Mouse (Mus musculus): ENCODE data around the gene Mpp3.

The Mpp3 gene

DNA sequence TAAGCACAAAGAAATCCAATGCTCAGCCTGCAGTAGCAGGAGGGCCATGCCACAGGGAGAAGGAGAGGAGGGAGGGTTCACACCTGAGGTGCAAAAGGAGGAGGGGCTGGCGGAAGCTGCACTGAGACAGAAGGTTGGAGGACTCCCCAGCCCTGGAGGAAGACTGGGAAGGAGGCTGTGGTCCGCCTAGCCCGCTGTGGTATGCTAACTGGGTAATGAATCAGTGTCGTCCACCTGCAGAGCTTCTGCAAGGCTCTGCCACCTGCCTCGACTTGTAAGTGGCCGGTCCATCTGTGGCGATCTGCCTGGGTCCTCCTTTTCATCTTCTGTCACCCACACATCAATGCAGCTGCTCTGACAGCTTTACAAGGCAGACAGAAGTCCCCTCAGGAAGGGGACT lies 60.0 kb downstream of the Mpp3 start:
- in situ Hi-C loops (cut with MboI; ENCODE audit: low pct_unique_long_range_greater_than_20kb in 1 of 2, low sequenced_read_pairs in 2 of 2, unreplicated experiment in 1 of 2), result loop anchor here (5.0 kb wide), 1 partner anchor 46 kb away; no protein-coding TSS in a partner anchor

DNA sequence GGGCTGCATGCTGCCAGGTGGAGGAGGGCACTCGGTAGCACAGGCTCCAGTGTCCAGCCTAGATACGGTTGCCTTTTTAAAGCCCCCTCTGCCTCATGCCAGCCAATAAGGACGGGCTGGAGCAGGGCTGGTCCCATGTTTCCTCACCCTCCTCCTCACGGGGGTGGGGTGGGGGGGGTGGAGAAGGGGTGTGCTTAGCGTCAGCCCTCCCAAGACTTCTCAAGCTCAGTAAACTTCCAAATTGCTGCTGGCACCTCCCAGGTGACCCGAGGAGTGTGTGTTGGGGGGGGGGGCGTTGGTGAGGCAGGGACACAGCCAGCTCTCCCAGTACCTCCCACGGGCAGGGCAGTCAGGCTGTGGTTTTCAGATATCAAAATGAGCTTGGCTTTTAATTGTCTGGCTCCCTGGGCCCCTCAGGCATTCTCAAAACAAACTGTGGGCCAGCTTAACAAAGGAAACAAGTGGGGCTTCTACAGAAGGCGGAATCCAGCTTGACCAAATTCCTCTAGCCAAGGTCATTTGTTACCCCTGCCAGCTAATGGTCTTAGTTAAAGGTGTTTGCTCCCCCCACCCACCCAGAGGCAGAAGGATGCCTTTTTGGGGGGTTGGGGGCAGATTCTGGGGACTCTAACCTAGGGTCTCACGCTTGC lies 61.2 kb downstream of the Mpp3 start, which contains the start of gene Sost:
TSS of gene Sost (minus strand) at position 51 of the 650 bp plus-strand sequence.
- in situ Hi-C loops (cut with MboI; ENCODE audit: low pct_unique_long_range_greater_than_20kb in 1 of 2, low sequenced_read_pairs in 2 of 2, unreplicated experiment in 1 of 2), result loop anchor here (5.0 kb wide), 1 partner anchor 45 kb away; no protein-coding TSS in a partner anchor

DNA sequence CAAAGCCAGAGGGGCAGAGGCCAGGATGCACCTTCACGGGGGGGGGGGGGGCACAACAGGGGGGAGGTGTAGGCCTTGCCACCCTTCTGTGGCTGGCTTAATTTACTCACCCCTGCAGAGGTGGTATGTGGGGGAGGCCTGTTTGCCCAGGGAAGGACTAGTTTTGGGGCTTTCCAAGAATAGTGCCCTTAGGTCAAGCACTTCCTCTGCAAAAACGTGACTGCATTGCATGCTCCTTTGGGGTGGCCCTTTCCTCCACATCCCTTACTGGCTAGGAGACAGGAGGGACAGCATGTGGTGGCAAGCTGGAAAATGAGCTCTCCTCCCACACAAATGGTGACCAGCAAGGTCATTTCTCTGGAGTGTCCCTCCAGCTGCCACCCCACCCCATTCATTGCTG lies 62.7 kb downstream of the Mpp3 start:
- in situ Hi-C loops (cut with MboI; ENCODE audit: low pct_unique_long_range_greater_than_20kb in 1 of 2, low sequenced_read_pairs in 2 of 2, unreplicated experiment in 1 of 2), result loop anchor here (5.0 kb wide), 1 partner anchor 43 kb away; no protein-coding TSS in a partner anchor

GRCm38 (mm10) chr11:101964647-101965046 lies 63.6 kb downstream of the Mpp3 start:
- in situ Hi-C loops (cut with MboI; ENCODE audit: low pct_unique_long_range_greater_than_20kb in 1 of 2, low sequenced_read_pairs in 2 of 2, unreplicated experiment in 1 of 2), result loop anchor here (5.0 kb wide), 1 partner anchor 42 kb away; no protein-coding TSS in a partner anchor

DNA sequence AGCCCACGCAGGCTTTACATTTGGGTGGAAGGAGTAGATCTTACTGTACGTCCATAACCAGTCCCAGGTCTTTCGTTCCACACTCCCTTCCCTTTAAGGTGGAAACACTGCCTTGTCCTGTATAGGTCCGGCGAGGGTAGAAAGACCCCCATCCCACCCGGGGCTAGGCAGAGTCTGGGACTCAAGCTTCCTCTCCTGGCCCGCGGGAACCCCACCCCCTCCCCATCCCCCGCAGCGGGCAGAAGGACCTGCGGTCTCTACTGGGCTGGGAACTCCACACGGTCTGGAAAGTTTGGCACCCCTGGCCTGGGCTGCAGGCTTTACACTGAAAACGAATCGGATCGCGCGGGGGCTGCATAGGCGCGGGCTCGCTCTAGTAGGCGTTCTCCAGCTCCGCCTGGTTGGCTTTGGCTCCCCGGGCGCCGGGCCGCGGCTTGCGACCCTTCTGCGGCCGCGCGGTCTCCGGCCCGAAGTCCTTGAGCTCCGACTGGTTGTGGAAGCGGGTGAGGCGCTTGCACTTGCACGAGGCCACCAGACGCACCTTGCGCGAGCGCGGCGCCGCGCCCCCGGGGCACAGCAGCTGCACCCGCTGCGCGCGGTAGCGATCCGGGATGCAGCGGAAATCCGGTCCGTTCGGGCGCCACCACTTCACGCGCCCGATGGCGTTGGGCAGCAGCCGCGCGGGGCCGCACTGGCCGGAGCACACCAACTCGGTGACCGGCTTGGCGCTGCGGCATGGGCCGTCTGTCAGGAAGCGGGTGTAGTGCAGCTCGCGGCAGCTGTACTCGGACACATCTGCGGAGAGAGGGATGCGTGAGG lies 64.6 kb downstream of the Mpp3 start:
- in situ Hi-C loops (cut with MboI; ENCODE audit: low pct_unique_long_range_greater_than_20kb in 1 of 2, low sequenced_read_pairs in 2 of 2, unreplicated experiment in 1 of 2), result no loop called here

DNA sequence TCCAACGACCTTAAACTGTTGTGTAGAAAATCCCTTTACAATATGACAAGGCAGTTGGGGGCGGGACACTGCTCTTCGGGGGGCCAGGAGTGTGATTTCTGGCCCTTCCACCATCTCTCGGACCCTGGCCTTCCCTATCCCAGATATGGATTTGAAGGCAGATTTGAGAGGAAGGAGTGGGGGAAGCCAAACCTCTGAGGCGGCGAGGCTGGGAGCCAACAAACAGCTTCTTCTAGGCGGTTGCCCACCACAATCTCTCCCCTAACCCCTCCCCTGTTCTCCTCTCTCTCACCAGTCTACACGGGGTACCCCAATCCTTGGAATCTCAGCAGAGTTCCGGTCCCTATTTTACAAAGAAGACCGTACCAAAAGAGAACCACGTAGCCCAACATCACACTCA lies 65.2 kb downstream of the Mpp3 start:
- in situ Hi-C loops (cut with MboI; ENCODE audit: low pct_unique_long_range_greater_than_20kb in 1 of 2, low sequenced_read_pairs in 2 of 2, unreplicated experiment in 1 of 2), result no loop called here

DNA sequence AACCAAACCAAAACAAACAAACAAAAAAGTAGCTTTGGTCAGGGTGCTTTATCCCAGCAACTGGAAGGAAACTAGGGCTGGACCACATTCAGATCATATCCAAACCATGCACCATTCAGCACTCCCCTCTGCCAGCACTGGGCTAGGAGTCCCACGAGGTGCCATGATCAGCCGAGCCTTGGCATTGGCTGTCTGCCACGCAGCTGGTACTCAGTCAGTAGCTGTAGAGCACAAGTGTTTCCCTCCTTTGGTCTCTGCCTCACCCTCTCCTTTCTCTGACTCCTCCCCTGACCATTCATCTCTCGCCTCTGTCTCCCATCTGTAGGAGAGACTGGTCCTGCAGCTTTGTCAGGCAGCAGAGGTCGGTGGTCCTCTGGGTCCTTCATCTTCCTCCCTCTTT lies 70.8 kb downstream of the Mpp3 start:
- in situ Hi-C loops (cut with MboI; ENCODE audit: low pct_unique_long_range_greater_than_20kb in 1 of 2, low sequenced_read_pairs in 2 of 2, unreplicated experiment in 1 of 2), result no loop called here

DNA sequence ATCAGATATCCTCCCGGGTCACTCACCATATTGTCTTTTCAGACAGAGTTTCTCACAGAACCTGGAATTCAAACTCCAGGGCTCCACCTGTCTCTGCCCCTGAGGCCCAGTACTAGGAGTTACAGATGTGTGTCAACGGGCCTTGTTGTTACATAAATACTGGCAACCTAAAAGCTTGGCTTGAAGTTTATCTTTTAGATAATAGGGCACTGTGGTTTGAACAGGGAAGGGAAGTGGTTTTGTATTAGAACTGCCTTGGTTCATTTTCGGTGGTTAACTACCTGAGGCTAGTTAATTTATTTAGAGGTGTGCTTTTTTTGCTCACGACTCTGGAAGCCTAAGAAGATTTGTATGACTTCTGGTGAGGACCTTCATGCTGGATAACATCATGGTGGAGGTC lies 74.8 kb downstream of the Mpp3 start:
- in situ Hi-C loops (cut with MboI; ENCODE audit: low pct_unique_long_range_greater_than_20kb in 1 of 2, low sequenced_read_pairs in 2 of 2, unreplicated experiment in 1 of 2), result no loop called here

GRCm38 (mm10) chr11:101952541-101953341 lies 75.5 kb downstream of the Mpp3 start:
- in situ Hi-C loops (cut with MboI; ENCODE audit: low pct_unique_long_range_greater_than_20kb in 1 of 2, low sequenced_read_pairs in 2 of 2, unreplicated experiment in 1 of 2), result no loop called here

DNA sequence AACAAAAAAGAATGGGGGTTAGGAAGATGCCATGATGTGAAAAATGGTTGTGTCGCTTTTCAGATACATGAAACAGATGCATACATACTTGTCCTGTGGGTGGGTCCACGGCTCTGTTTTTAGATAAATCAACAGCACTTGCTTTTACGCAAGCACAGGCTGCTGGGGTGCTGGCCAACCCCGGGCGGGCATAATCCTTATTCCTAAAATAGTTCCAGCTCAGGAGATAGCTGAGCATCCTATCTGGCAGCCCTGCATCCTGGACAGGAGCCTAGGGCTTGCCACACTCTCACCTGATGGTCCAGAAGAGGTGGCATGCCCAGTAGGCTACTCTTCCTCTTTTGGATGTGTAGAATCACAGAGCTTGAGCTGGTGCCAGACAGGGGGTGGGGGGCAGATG lies 78.2 kb downstream of the Mpp3 start:
- in situ Hi-C loops (cut with MboI; ENCODE audit: low pct_unique_long_range_greater_than_20kb in 1 of 2, low sequenced_read_pairs in 2 of 2, unreplicated experiment in 1 of 2), result no loop called here

Measured in mouse embryonic stem cell (cell line).